Mouse (Mus musculus) megakaryocyte-erythroid progenitor cell, adult 5-6 weeks (primary cell): ENCODE measurements around the gene Rpl37. TPM values are rescaled to one million over a fixed set of nuclear protein-coding genes. Genes with fewer than 3 reads are reported as not detected.
"Not testable (repeated sequence)": the region's sequence is repeated elsewhere in the genome, so short reads cannot be mapped to it uniquely, and the experiment has no call there.

Experiments
- ATAC-seq: replicated peaks from 2 replicates; pipeline ENCODE4 v1.8.0; 2016; ENCODE audit warnings: mild to moderate bottlenecking, inconsistent platforms; ENCODE audit not compliant: severe bottlenecking, poor library complexity, low FRiP score, low TSS enrichment
- total RNA-seq, 2 experiments: library from RNA; stranded (forward) in 1 of 2; stranded (reverse) in 1 of 2; fragments of 200-1000, 215-1000 nt in 1 of 2; fragments of >200 nt in 1 of 2; fragmentation: Nextera tagmentation in 1 of 2; gene quantifications; 2 replicates each; pipeline ENCODE4 v1.2.3; 2014 to 2017

Gene Rpl37
- total RNA-seq, 2 experiments from 2014 or later = 2,966 to 3,250 TPM

DNA sequence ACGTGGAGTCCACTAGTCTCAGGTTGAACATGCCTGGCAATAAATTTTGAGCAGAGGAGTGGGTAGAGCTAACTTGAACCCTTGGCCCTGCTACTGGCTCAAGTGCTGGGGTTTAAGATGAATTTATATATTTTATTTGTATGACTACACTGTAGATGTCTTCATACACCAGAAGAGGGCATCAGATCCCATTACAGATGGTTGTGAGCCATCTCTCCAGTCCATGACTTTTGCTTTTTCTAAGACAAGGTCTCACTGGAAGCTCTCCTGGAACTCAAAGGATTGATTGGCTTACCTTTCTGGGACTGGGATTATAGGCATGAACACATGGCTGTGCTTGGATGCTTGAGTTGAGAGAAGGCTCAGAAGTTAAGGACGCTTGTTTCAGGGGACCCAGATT lies 3.3 kb downstream of the Rpl37 start:
- ATAC-seq = no peak

DNA sequence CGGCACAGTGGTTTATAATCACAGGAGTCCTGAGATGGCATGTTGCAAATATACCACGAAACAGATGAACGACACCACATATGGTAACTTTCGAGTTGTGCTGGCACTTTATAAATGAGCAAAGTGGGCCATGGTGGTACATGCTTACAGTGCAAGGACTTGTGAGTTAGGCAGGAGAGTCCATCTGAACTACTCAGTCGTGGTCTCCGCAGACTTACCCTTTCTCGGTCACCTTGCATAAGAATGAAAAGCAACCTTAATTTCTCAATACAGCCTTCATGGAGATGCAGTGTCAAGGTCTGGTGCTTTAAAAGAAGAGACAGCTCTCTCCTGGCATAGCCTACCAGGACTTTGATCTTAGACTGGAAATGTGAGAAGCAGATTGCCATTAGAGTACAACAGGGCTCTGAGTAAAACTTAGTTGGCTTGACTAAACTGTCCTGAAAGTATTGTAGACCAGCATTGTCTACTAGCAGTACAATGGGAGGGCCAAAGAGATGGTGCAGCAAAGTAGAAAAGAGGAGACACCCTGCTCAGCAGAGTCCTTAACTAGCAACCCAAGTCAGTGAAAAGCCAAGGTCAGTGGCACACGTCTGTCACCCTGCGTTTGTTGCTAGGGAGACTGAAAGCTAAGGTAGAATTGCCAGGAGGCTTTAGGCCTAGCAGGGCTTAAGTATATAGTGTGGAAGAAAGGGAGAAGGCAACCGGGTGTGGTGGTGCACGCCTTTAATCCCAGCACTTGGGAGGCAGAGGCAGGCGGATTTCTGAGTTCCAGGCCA lies 5.3 kb downstream of the Rpl37 start:
- no peak for ATAC-seq

- no peak for ATAC-seq
Measured at GRCm38 (mm10) chr15:5126456-5126855, 10.0 kb downstream of the Rpl37 start.

GRCm38 (mm10) chr15:5127487-5127886 lies 11.0 kb downstream of the Rpl37 start:
- no peak for ATAC-seq

- peak; percentile 42; the same call in 1 of the 2 replicates for ATAC-seq
Measured at GRCm38 (mm10) chr15:5128176-5128940, 11.9 kb downstream of the Rpl37 start.

DNA sequence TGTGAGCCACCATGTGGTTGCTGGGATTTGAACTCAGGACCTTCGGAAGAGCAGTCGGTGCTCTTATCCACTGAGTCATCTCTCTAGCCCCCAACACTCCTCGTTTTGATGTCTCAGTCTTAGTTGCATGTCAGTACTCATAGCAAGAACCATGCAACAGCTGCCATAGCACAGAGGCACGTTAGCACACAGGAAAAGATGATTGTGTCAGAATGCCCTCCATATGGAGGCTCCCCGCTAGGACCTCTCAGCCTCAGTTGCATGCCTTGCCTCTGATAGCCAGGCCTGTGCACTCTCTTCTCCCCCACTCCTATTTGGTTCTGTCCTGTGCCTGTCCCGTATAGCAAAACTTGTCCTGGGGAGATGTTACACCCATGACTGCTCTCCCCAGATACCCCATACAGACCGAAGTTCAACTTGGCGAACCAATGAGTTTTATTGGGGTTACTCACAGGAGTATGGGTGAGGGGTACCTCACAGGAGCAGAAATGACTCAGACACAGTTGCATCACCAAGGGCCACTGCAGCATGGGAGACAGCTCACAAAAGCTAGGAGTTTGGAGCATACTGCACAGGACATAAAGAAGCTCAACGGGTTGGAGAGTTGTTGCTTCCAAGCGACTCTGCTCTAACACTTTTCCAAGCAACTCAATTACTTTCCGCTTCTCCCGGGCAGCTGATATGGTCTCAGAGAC lies 12.8 kb downstream of the Rpl37 start:
- peak; percentile 18; the same call in 1 of the 2 replicates for ATAC-seq

GRCm38 (mm10) chr15:5130887-5131668 lies 14.6 kb downstream of the Rpl37 start:
- ATAC-seq = not testable (repeated sequence)

DNA sequence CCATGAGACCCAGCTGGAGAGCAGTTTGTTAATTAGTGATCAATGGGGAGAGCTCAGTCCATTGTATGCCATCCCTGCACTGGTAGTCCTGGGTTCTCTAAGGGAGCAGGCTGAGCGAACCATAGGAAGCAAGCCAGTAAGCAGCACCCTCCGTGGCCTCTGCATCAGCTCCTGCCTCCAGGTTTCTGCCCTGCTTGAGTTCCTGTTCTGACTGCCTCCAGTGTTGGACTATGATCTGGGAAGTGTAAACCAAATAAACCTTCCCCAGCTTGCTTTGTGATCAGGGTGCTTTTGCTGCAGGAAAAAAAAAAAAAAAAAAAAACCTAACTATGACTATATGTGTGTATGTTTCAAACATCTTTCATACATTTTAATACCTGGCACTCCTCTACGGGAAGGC lies 16.9 kb downstream of the Rpl37 start:
- no peak for ATAC-seq

DNA sequence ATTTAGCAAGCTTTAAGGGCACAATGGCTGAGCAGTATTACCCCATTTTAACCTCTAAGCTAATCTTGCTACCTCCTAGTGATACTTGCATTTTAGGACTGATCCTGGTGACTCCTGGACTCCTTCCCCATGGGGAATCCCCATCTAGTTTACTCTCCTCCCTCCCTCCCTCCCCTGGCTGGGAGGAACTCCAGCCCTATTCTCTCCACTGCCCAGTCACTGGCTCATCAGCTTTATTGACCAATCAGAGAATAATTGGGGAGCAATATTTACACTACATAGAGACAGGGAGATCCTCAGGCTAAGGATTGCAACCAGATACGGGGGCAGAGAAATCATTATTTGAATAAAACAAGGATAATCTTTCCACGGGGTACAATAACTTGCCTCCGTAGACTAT lies 17.7 kb downstream of the Rpl37 start:
- no peak for ATAC-seq

GRCm38 (mm10) chr15:5134945-5135483 lies 18.6 kb downstream of the Rpl37 start:
- ATAC-seq = no peak

- peak; percentile 35 for ATAC-seq
Measured at GRCm38 (mm10) chr15:5138021-5138856, 21.8 kb downstream of the Rpl37 start.

DNA sequence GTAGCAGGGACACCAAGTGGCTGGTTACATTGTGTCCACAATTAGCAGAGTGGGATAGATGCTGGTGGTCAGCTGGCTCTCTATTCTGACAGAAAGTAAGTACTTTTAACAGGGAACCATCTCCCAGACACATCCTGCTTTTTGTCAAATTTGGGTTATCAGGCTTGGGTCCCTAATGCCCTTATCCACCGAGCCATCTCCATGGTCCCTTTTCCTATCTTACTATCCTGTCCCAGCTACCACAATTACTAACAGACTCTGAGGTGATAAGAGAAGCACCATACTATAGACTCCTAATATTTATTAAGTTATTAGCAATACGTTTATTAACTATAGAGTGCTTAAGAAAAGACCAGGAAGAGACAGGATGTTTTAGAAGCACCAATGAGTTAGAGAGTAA lies 22.9 kb downstream of the Rpl37 start:
- ATAC-seq = no peak

- peak; percentile 77 for ATAC-seq
Measured at GRCm38 (mm10) chr15:5139863-5140262, 23.4 kb downstream of the Rpl37 start.

GRCm38 (mm10) chr15:5140357-5140756 lies 23.9 kb downstream of the Rpl37 start:
- ATAC-seq = peak; percentile 56

DNA sequence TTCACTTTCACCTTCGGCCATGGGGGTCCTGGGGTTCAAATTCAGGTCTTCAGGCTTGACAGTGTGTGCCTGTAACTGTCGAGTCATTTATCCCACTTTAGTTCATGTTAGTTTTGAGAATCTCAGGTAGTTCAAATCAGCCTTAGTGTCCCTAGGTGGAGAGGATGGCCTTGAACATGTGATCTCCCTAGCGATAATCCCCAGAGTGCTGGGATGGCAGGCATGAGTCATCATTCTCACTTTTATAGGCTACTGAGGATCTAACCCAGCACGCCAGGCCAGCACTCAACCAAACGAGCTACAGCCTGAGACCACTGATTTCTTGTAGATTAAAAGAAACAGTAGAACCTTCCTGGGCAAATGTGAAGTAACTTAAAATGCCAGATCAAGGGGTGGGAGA lies 25.6 kb downstream of the Rpl37 start:
- no peak for ATAC-seq

DNA sequence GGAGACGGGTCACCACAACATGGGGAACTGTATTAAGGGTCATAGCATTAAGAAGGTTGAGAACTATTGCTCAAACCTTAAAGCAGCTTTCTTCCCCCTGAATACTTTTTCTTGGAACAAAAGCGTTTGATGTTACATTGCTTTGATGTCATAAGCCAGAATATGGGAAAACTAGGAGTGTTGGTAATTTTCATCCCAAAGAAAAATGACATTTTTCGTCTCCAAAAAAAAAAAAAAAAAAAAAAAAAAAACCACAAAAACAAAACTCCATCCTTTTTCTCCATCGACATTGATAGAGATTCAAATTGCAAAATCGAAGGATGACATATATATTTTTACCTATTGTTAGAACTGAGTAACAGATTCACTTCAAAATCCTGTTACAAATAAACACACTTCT lies 26.3 kb downstream of the Rpl37 start:
- no peak for ATAC-seq

DNA sequence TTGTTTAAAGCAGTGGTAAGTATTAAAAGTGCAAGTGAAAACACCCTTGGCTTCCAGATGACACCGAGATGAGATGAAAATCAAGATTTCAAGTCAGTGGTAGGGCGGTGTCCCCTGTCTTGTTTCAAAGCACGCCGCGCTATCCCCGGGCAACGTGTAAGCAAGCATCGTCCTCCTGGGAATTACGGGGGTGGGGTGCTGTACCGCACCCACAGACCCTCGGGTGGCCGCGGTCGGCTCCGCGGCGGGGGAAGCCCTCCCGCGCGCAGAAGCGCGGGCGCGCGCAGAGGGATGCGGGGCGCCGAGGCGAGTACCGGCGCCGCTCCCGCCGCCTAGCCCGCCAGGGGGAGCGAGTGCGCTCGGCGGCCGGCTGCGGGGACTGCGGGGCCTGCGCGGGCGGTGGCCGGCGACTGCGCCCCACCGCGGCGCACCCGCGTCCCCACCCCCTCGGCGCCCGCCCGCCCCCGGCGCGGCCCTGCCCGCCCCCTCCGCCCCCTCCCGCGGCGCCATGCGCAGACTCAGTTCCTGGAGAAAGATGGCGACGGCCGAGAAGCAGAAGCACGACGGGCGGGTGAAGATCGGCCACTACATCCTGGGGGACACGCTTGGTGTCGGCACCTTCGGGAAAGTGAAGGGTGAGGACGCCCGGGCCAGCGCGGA lies 27.0 kb downstream of the Rpl37 start, which contains the start of gene Prkaa1:
Prkaa1 (plus strand) TSS at position 501 of the 660 bp plus-strand sequence.
- peak; percentile 17 for ATAC-seq
